Mouse (Mus musculus): ENCODE measurements around the gene Znrf2.

- TF ChIP-seq GATA1 (IDR thresholded peaks at IDR 0.05; ENCODE audit: borderline replicate concordance, low read length) (no peak), CTCF (IDR thresholded peaks at IDR 0.05; ENCODE audit: low read depth, low read length) (no peak), POLR2AphosphoS5 (IDR thresholded peaks at IDR 0.05; ENCODE audit: insufficient replicate concordance, low read depth, low read length) (no peak), GATA2 (IDR thresholded peaks at IDR 0.05; ENCODE audit: borderline replicate concordance, low read depth, low read length) (no peak)
These were observed 60.9 kb downstream of the Znrf2 start for GRCm38 (mm10) chr6:54877651-54878050.

Measured in G1E (cell line).